Mouse (Mus musculus) ES-Bruce4 (cell line): ENCODE data around the gene Rbm43. TPM values are rescaled to one million over a fixed set of nuclear protein-coding genes. Genes with fewer than 3 reads are reported as not detected.

Source experiments
- H3K27ac ChIP-seq: 2 replicates; pipeline ENCODE4 v1.5.1; 2012; ENCODE audit warnings: low read length, inconsistent platforms; ENCODE audit not compliant: insufficient read depth
- H3K27me3 ChIP-seq: 2 replicates; pipeline ENCODE4 v1.6.1; 2012; ENCODE audit warnings: mild to moderate bottlenecking, low read length, inconsistent platforms; ENCODE audit not compliant: control insufficient read depth, poor library complexity, insufficient read depth, severe bottlenecking
- H3K36me3 ChIP-seq: 2 replicates; pipeline ENCODE4 v1.6.1; 2012; ENCODE audit warnings: inconsistent platforms, mild to moderate bottlenecking, low read length, moderate library complexity; ENCODE audit not compliant: control insufficient read depth, poor library complexity, insufficient read depth, severe bottlenecking
- H3K4me1 ChIP-seq: one replicate; pipeline ENCODE4 v1.8.1; 2011; ENCODE audit warnings: low read length; ENCODE audit not compliant: control insufficient read depth, insufficient read depth
- H3K4me3 ChIP-seq: 2 replicates; pipeline ENCODE4 v1.5.1; 2011; ENCODE audit warnings: low read depth, mild to moderate bottlenecking, low read length
- H3K9ac ChIP-seq: 2 replicates; pipeline ENCODE4 v1.6.1; 2012; ENCODE audit warnings: low read depth, mild to moderate bottlenecking, inconsistent platforms; ENCODE audit not compliant: poor library complexity, severe bottlenecking
- H3K9me3 ChIP-seq: replicated peaks from 2 replicates; pipeline ENCODE4 v1.6.1; 2012; ENCODE audit warnings: mild to moderate bottlenecking, low read length, inconsistent platforms; ENCODE audit not compliant: control insufficient read depth, poor library complexity, insufficient read depth, severe bottlenecking
- CTCF ChIP-seq: IDR thresholded peaks from one replicate; pipeline ENCODE4 v1.8.1; 2011; ENCODE audit warnings: low read depth, low read length
- EP300 ChIP-seq: IDR thresholded peaks from 2 replicates; pipeline ENCODE4 v1.6.1; 2011; ENCODE audit warnings: low read depth, low read length; ENCODE audit not compliant: insufficient read depth
- POLR2A ChIP-seq: IDR thresholded peaks from one replicate; pipeline ENCODE4 v1.8.1; 2011; ENCODE audit warnings: low read length; ENCODE audit not compliant: insufficient read depth
- polyA plus RNA-seq: library from polyadenylated mRNA; stranded (reverse); fragments of >200 nt; gene quantifications from 2 replicates; pipeline ENCODE4 v1.2.4, GENCODE M21; 2011; ENCODE audit warnings: low read depth; ENCODE audit not compliant: missing spikeins, insufficient read depth, insufficient read length

Gene Rbm43
- polyA plus RNA-seq, 1 experiment, result 4.3 TPM

- H3K9me3 ChIP-seq, result peaks cover 10% of the 10 kb centered on the region
- H3K27me3 ChIP-seq, result no peaks in the 10 kb centered on the region
- no peaks in the 10 kb centered on the region; the same call in 1 of the 2 replicates for H3K36me3 ChIP-seq
- H3K4me3 ChIP-seq, result no peak overlapping the region
- H3K27ac ChIP-seq, result no peak overlapping the region
- no peaks in the 10 kb centered on the region for H3K4me1 ChIP-seq
- no peak overlapping the region for H3K9ac ChIP-seq
- TF ChIP-seq CTCF, result no peak
- no peak for TF ChIP-seq EP300
- TF ChIP-seq POLR2A, result no peak
Observed at GRCm38 (mm10) chr2:51931241-51931640, 3.7 kb downstream of the Rbm43 start.

GRCm38 (mm10) chr2:51914944-51915680 is 19.9 kb downstream of the Rbm43 start:
- TF ChIP-seq CTCF (peak; percentile 60), EP300 (no peak)
- Histone ChIP-seq H3K27me3 (no peaks in the 10 kb centered on the region), H3K4me1 (no peaks in the 10 kb centered on the region)

GRCm38 (mm10) chr2:51914532-51914931 is 20.4 kb downstream of the Rbm43 start:
- H3K36me3 ChIP-seq, result no peaks in the 10 kb centered on the region
- no peaks in the 10 kb centered on the region for H3K4me1 ChIP-seq
- no peak overlapping the region for H3K27ac ChIP-seq
- H3K9me3 ChIP-seq, result no peaks in the 10 kb centered on the region
- H3K27me3 ChIP-seq, result no peaks in the 10 kb centered on the region
- TF ChIP-seq POLR2A, result no peak
- TF ChIP-seq CTCF, result no peak
- TF ChIP-seq EP300, result no peak
- no peak overlapping the region for H3K9ac ChIP-seq
- no peak overlapping the region for H3K4me3 ChIP-seq

More at GRCm38 (mm10) chr2:51914944-51915680, 19.9 kb downstream of the Rbm43 start:
- Histone ChIP-seq H3K27ac (no peak overlapping the region), H3K4me3 (no peak overlapping the region), H3K9me3 (no peaks in the 10 kb centered on the region), H3K9ac (no peak overlapping the region), H3K36me3 (no peaks in the 10 kb centered on the region)

- Histone ChIP-seq H3K4me1 (no peaks in the 10 kb centered on the region), H3K4me3 (no peak overlapping the region), H3K27ac (no peak overlapping the region), H3K36me3 (no peaks in the 10 kb centered on the region), H3K27me3 (no peaks in the 10 kb centered on the region), H3K9me3 (no peaks in the 10 kb centered on the region), H3K9ac (no peak overlapping the region)
- TF ChIP-seq CTCF, result no peak
- no peak for TF ChIP-seq EP300
- TF ChIP-seq POLR2A, result no peak
Observed at GRCm38 (mm10) chr2:51912740-51913139, 22.2 kb downstream of the Rbm43 start.

- Histone ChIP-seq H3K27ac (no peak overlapping the region), H3K4me3 (no peak overlapping the region), H3K9me3 (no peaks in the 10 kb centered on the region), H3K4me1 (no peaks in the 10 kb centered on the region), H3K27me3 (no peaks in the 10 kb centered on the region), H3K9ac (no peak overlapping the region), H3K36me3 (no peaks in the 10 kb centered on the region)
- no peak for TF ChIP-seq CTCF
- no peak for TF ChIP-seq EP300
- TF ChIP-seq POLR2A, result no peak
Observed at GRCm38 (mm10) chr2:51911864-51912263, 23.1 kb downstream of the Rbm43 start.

- no peak overlapping the region for H3K27ac ChIP-seq
- no peaks in the 10 kb centered on the region for H3K27me3 ChIP-seq
- no peak overlapping the region for H3K9ac ChIP-seq
- no peak for TF ChIP-seq EP300
- no peak for TF ChIP-seq POLR2A
- TF ChIP-seq CTCF, result no peak
- no peaks in the 10 kb centered on the region for H3K4me1 ChIP-seq
- H3K36me3 ChIP-seq, result no peaks in the 10 kb centered on the region
- no peak overlapping the region for H3K4me3 ChIP-seq
- H3K9me3 ChIP-seq, result 0 out of 2 replicates have a peak, but pooled peaks cover 3% of the 10 kb centered on the region
Observed at GRCm38 (mm10) chr2:51907538-51908110, 27.3 kb downstream of the Rbm43 start.
